Mouse (Mus musculus) c-Kit-negative CD71-positive TER-119-positive erythroid progenitor cells, embryonic 14.5 days (primary cell): Measurements from ENCODE around the gene Aldh3a2.

Source experiments
- DNase-seq: peaks from one replicate; pipeline ENCODE4 v3.0.0-alpha.2; 2013; ENCODE audit warnings: low read depth, low spot score

Gene Aldh3a2

GRCm38 (mm10) chr11:61273928-61274327 lies 6.7 kb upstream of the Aldh3a2 start:
- no peak for DNase-seq

- no peak for DNase-seq
Measured at GRCm38 (mm10) chr11:61271612-61272011, 4.3 kb upstream of the Aldh3a2 start.

- DNase-seq: no peak
Measured at GRCm38 (mm10) chr11:61270406-61270805, 3.1 kb upstream of the Aldh3a2 start.

GRCm38 (mm10) chr11:61268626-61269349 lies 1.5 kb upstream of the Aldh3a2 start:
- DNase-seq: no peak

- no peak for DNase-seq
Measured at GRCm38 (mm10) chr11:61263841-61264240, 3.4 kb downstream of the Aldh3a2 start.

GRCm38 (mm10) chr11:61262516-61262915 lies 4.7 kb downstream of the Aldh3a2 start:
- DNase-seq: no peak

- DNase-seq: no peak
Measured at GRCm38 (mm10) chr11:61259106-61259505, 8.2 kb downstream of the Aldh3a2 start.

- no peak for DNase-seq
Measured at GRCm38 (mm10) chr11:61252807-61253206, 14.5 kb downstream of the Aldh3a2 start.

GRCm38 (mm10) chr11:61251741-61252140 lies 15.5 kb downstream of the Aldh3a2 start:
- no peak for DNase-seq

GRCm38 (mm10) chr11:61244406-61244805 lies 22.9 kb downstream of the Aldh3a2 start:
- no peak for DNase-seq

GRCm38 (mm10) chr11:61236015-61236414 lies 31.2 kb downstream of the Aldh3a2 start:
- DNase-seq: no peak

GRCm38 (mm10) chr11:61234174-61234573 lies 33.1 kb downstream of the Aldh3a2 start:
- no peak for DNase-seq

- DNase-seq: no peak
Measured at GRCm38 (mm10) chr11:61231329-61231728, 35.9 kb downstream of the Aldh3a2 start.

- no peak for DNase-seq
Measured at GRCm38 (mm10) chr11:61228406-61228805, 38.9 kb downstream of the Aldh3a2 start.

- no peak for DNase-seq
Measured at GRCm38 (mm10) chr11:61227816-61228215, 39.4 kb downstream of the Aldh3a2 start.

- DNase-seq: no peak
Measured at GRCm38 (mm10) chr11:61225941-61226412, 41.3 kb downstream of the Aldh3a2 start.

- DNase-seq: no peak
Measured at GRCm38 (mm10) chr11:61225511-61225910, 41.8 kb downstream of the Aldh3a2 start.

GRCm38 (mm10) chr11:61224907-61225306 lies 42.4 kb downstream of the Aldh3a2 start:
- DNase-seq: no peak

GRCm38 (mm10) chr11:61224234-61224744 lies 43.0 kb downstream of the Aldh3a2 start:
- DNase-seq: no peak

- no peak for DNase-seq
Measured at GRCm38 (mm10) chr11:61222971-61223745, 44.1 kb downstream of the Aldh3a2 start.

- no peak for DNase-seq
Measured at GRCm38 (mm10) chr11:61222007-61222406, 45.3 kb downstream of the Aldh3a2 start.

GRCm38 (mm10) chr11:61220156-61220881 lies 46.9 kb downstream of the Aldh3a2 start:
- DNase-seq: no peak
